ENCODE assay signal across 17 mouse cellular contexts in genomic region chr8:77755441-77755840, GRCm38 (mm10). TPM values are rescaled to one million over a fixed set of nuclear protein-coding genes. Genes with fewer than 3 reads are reported as not detected.
DNase-seq lines count a peak whose midpoint lies in the region; ATAC-seq and TF ChIP-seq lines count a peak whose summit lies in the region.
"Had no signal": no experiment of that assay in that cellular context is flagged by ENCODE, and none has a peak within 500 bp of the region (broad histone marks: within the 10 kb centered on the region; RNA-seq: fewer than 3 reads in every experiment).

No protein-coding gene starts in this region.

- POLR2A ChIA-PET in Patski (lab: Charles Lee) = no interaction called here

- TF ChIP-seq POLR2A in heart, adult 2 months (IDR thresholded peaks at IDR 0.05; ENCODE audit: insufficient read depth, low read depth, low read length) = no peak

- H3K9ac ChIP-seq in heart, embryonic 13.5 days = no peak overlapping the region
- H3K9ac ChIP-seq in heart, adult 2 months (ENCODE audit: low read depth, low read length) = no peak overlapping the region
- H3K9ac ChIP-seq in limb, embryonic 13.5 days = no peak overlapping the region
- H3K9ac ChIP-seq: hindbrain, embryonic 12.5 days; liver, embryonic 12.5 days; neural tube, embryonic 12.5 days had no signal

- CTCF ChIA-PET in Patski (lab: Charles Lee) = interaction anchor here (1.0 to 1.2 kb wide), 2 partner anchors 22 to 23 kb away, joined by 3 read pairs; no protein-coding TSS in a partner anchor

- H3K9me3 ChIP-seq in heart, embryonic 13.5 days = no peaks in the 10 kb centered on the region
- H3K9me3 ChIP-seq in limb, embryonic 13.5 days = no peaks in the 10 kb centered on the region
- no peaks in the 10 kb centered on the region for H3K9me3 ChIP-seq in limb, embryonic 10.5 days (replicated peaks)
- H3K9me3 ChIP-seq: hindbrain, embryonic 12.5 days; liver, embryonic 12.5 days; neural tube, embryonic 12.5 days had no signal

- no peaks in the 10 kb centered on the region for H3K79me2 ChIP-seq in heart, adult 2 months (replicated peaks; ENCODE audit: control insufficient read depth, insufficient read depth, low read length)

- peaks cover 15% of the 10 kb centered on the region for H3K4me1 ChIP-seq in heart, embryonic 13.5 days
- H3K4me1 ChIP-seq in heart, adult 2 months (ENCODE audit: control insufficient read depth, insufficient read depth, low read length) = no peaks in the 10 kb centered on the region
- 0 out of 2 replicates have a peak, but pooled peaks cover 4% of the 10 kb centered on the region for H3K4me1 ChIP-seq in limb, embryonic 13.5 days
- 0 out of 2 replicates have a peak, but pooled peaks cover 5% of the 10 kb centered on the region for H3K4me1 ChIP-seq in limb, embryonic 10.5 days
- H3K4me1 ChIP-seq: hindbrain, embryonic 12.5 days; liver, embryonic 12.5 days; neural tube, embryonic 12.5 days had no signal

- ATAC-seq in heart, embryonic 13.5 days (ENCODE audit: extremely low read depth, insufficient number of reproducible peaks, low FRiP score, low TSS enrichment) = no peak
- peak; percentile 36; the same call in 1 of the 2 replicates for ATAC-seq in limb, embryonic 13.5 days (ENCODE audit: low FRiP score, low read depth)
- peak; percentile 95 for ATAC-seq in Patski
- ATAC-seq: activated CD4-positive, CD25-positive, alpha-beta regulatory T cell, adult 4 months; liver, embryonic 12.5 days; midbrain, embryonic 16.5 days had no signal

- H3K4me2 ChIP-seq in heart, embryonic 13.5 days = peak overlapping the region; percentile 51
- no peak overlapping the region for H3K4me2 ChIP-seq in limb, embryonic 13.5 days (replicated peaks)
- H3K4me2 ChIP-seq: hindbrain, embryonic 12.5 days; liver, embryonic 12.5 days; neural tube, embryonic 12.5 days had no signal

- H3K36me3 ChIP-seq in heart, embryonic 13.5 days = no peaks in the 10 kb centered on the region
- H3K36me3 ChIP-seq in heart, adult 2 months (ENCODE audit: control insufficient read depth, insufficient read depth, low read length) = no peaks in the 10 kb centered on the region
- H3K36me3 ChIP-seq in limb, embryonic 13.5 days = no peaks in the 10 kb centered on the region
- no peaks in the 10 kb centered on the region for H3K36me3 ChIP-seq in limb, embryonic 10.5 days
- H3K36me3 ChIP-seq: hindbrain, embryonic 12.5 days; liver, embryonic 12.5 days; neural tube, embryonic 12.5 days had no signal

- no peak overlapping the region for H3K4me3 ChIP-seq in heart, embryonic 13.5 days
- H3K4me3 ChIP-seq in heart, adult 2 months = no peak overlapping the region
- no peak overlapping the region for H3K4me3 ChIP-seq in limb, embryonic 13.5 days
- H3K4me3 ChIP-seq in limb, embryonic 10.5 days = no peak overlapping the region
- H3K4me3 ChIP-seq: hindbrain, embryonic 12.5 days; liver, embryonic 12.5 days; neural tube, embryonic 12.5 days had no signal

- no peaks in the 10 kb centered on the region for H3K27me3 ChIP-seq in heart, embryonic 13.5 days (replicated peaks)
- H3K27me3 ChIP-seq in heart, adult 2 months (ENCODE audit: control insufficient read depth, insufficient read depth, low read length) = no peaks in the 10 kb centered on the region
- no peaks in the 10 kb centered on the region for H3K27me3 ChIP-seq in limb, embryonic 13.5 days
- H3K27me3 ChIP-seq in limb, embryonic 10.5 days (ENCODE audit: low read depth, poor library complexity, severe bottlenecking) = no peaks in the 10 kb centered on the region
- no peaks in the 10 kb centered on the region for H3K27me3 ChIP-seq in Patski
- H3K27me3 ChIP-seq: hindbrain, embryonic 12.5 days; liver, embryonic 12.5 days; neural tube, embryonic 12.5 days had no signal

- in situ Hi-C loops in Patski (cut with MboI; ENCODE audit: low pct_unique_long_range_greater_than_20kb) = loop anchor here (25.0 kb wide), 1 partner anchor 318 kb away; no protein-coding TSS in a partner anchor

- peak overlapping the region; percentile 59 for H3K27ac ChIP-seq in heart, embryonic 13.5 days (replicated peaks)
- H3K27ac ChIP-seq in heart, adult 2 months = no peak overlapping the region
- H3K27ac ChIP-seq in limb, embryonic 13.5 days = no peak overlapping the region
- no peak overlapping the region for H3K27ac ChIP-seq in limb, embryonic 10.5 days
- H3K27ac ChIP-seq: hindbrain, embryonic 12.5 days; liver, embryonic 12.5 days; neural tube, embryonic 12.5 days had no signal

- no peak for TF ChIP-seq EP300 in heart, adult 2 months (IDR thresholded peaks at IDR 0.05; ENCODE audit: insufficient read depth, low read depth, low read length)

- no peak for TF ChIP-seq CTCF in heart, adult 2 months (IDR thresholded peaks at IDR 0.05)
- no peak for TF ChIP-seq CTCF in Patski (IDR thresholded peaks at IDR 0.05)

- 35% methylated on average over 4 of the region's 4 CpGs for WGBS in heart, embryonic 13.5 days
- WGBS in heart, adult 2 months = 40% methylated on average over 4 of the region's 4 CpGs
- WGBS in limb, embryonic 13.5 days = 31% methylated on average over 4 of the region's 4 CpGs
- 81% methylated on average over 4 of the region's 4 CpGs for WGBS in limb, embryonic 10.5 days

- intact Hi-C loops in heart, adult 2 months (cut with DNase I) = no loop called here

- DNase-seq in heart, adult 2 months = no peak
- DNase-seq in limb, embryonic 10.5 days (ENCODE audit: low spot score) = no peak
- DNase-seq in Muller cell, postnatal 12 days (ENCODE audit: inconsistent ontology term) = peak; percentile 75
- DNase-seq in Patski (ENCODE audit: low read depth, low spot score) = peak; percentile 89
- no peak for DNase-seq in right cerebral cortex, adult 18-20 months
- DNase-seq: cerebellum, adult 11 months; cerebellum, postnatal 25 days; gastrocnemius, postnatal 25 days; kidney, postnatal 36 days; right cerebral cortex, postnatal 25 days had no signal

RNA-seq across cellular contexts. Expression of gene Ednra, which starts 31.2 kb away (rescaled TPM):
- 38.2 and 42.8 TPM in 2 replicates for polyA plus RNA-seq in heart, embryonic 13.5 days (2015; fragmentation: Nextera tagmentation; extraction: Ambion mirVana)
- total RNA-seq in heart, adult 2 months (2021) = 10 to 100 TPM; 41.3 to 41.7 TPM
- 25.6 and 47.0 TPM in 2 replicates for polyA plus RNA-seq in heart, adult 2 months (2012; rRNA removed)
- polyA plus RNA-seq in limb, embryonic 13.5 days (2015; fragmentation: Nextera tagmentation; extraction: Ambion mirVana) = 37.5 and 42.2 TPM in 2 replicates
- 49.3 and 68.9 TPM in 2 replicates for polyA plus RNA-seq in limb, embryonic 10.5 days (2016; fragmentation: Nextera tagmentation; extraction: Ambion mirVana)
- 0.53 TPM for polyA plus RNA-seq in Patski (2021)
- polyA plus RNA-seq: activated CD4-positive, CD25-positive, alpha-beta regulatory T cell, adult 4 months had no signal

Comparison
In these comparisons a context has a peak if more than half of its experiments do, and no peak if none do; other contexts are left out.
1. DNase-seq: peak in Muller cell, postnatal 12 days (single experiment) and Patski (single experiment); none in heart, adult 2 months (0 of 2), limb, embryonic 10.5 days (single experiment) and right cerebral cortex, adult 18-20 months (single experiment).
2. RNA of gene Ednra, which starts 31.2 kb away (polyA plus RNA-seq): 49.3 to 68.9 TPM in limb, embryonic 10.5 days, 38.2 to 42.8 TPM in heart, embryonic 13.5 days, 37.5 to 42.2 TPM in limb, embryonic 13.5 days and 25.6 to 47.0 TPM in heart, adult 2 months; 0.53 TPM in Patski (single experiment); every median in the first group is over 10 times any median in the second.